Mouse (Mus musculus) heart, embryonic 11.5 days (tissue): ENCODE measurements at regions not wholly inside any gene's neighbourhood (a gene's known extent, or its start where the extent isn't known, plus 50 kb on each side); places are given as distances from the start of the nearest gene placed in this dataset.

Source experiments
- ATAC-seq: fragments of 200-750 bp; cut with Nextera tagmentation; replicated peaks from 2 replicates; pipeline ENCODE4 v1.8.0; 2017; ENCODE audit warnings: moderate library complexity; ENCODE audit not compliant: insufficient number of reproducible peaks, low FRiP score, low TSS enrichment
- H3K27ac ChIP-seq: fragments of 300-500 bp; sonication (generic); 2 replicates; pipeline ENCODE4 v1.5.1; 2014; ENCODE audit warnings: mild to moderate bottlenecking, low read depth, low read length
- H3K27me3 ChIP-seq: fragments of 300-500 bp; sonication (generic); 2 replicates; pipeline ENCODE4 v1.6.1; 2014; ENCODE audit warnings: mild to moderate bottlenecking, low read length, mixed read lengths; ENCODE audit not compliant: control insufficient read depth, insufficient read depth
- H3K36me3 ChIP-seq: fragments of 300-500 bp; sonication (generic); 2 replicates; pipeline ENCODE4 v1.6.1; 2014; ENCODE audit warnings: mild to moderate bottlenecking, low read length, moderate library complexity, mixed read lengths; ENCODE audit not compliant: control insufficient read depth, insufficient read depth
- H3K4me1 ChIP-seq: fragments of 300-500 bp; sonication (generic); 2 replicates; pipeline ENCODE4 v1.6.1; 2014; ENCODE audit warnings: low read length; ENCODE audit not compliant: control insufficient read depth, insufficient read depth
- H3K4me2 ChIP-seq: fragments of 300-500 bp; sonication (generic); 2 replicates; pipeline ENCODE4 v1.6.1; 2014; ENCODE audit warnings: mild to moderate bottlenecking, moderate library complexity
- H3K4me3 ChIP-seq: fragments of 300-500 bp; sonication (generic); 2 replicates; pipeline ENCODE4 v1.5.1; 2014; ENCODE audit warnings: low read depth, low read length
- H3K9ac ChIP-seq: fragments of 300-500 bp; sonication (generic); 2 replicates; pipeline ENCODE4 v1.6.1; 2014; ENCODE audit warnings: mild to moderate bottlenecking, low read depth, low read length, moderate library complexity
- H3K9me3 ChIP-seq: fragments of 300-500 bp; sonication (generic); replicated peaks from 2 replicates; pipeline ENCODE4 v1.6.1; 2016; ENCODE audit warnings: low read length; ENCODE audit not compliant: control insufficient read depth
- WGBS: fragments of 180-500 bp; shearing (Covaris S2); extraction: QIAGEN DNeasy Blood & Tissue Kit; methylation state at CpG from one replicate; pipeline ENCODE4 v1.1.7; 2014; ENCODE audit not compliant: insufficient replicate concordance; 5-methylcytosine and 5-hydroxymethylcytosine counted together

GRCm38 (mm10) chr16:51457166-51457565 is 573.9 kb upstream of the Cblb start:
- Histone ChIP-seq H3K9me3 (no peaks in the 10 kb centered on the region), H3K36me3 (no peaks in the 10 kb centered on the region), H3K27ac (no peak overlapping the region), H3K4me1 (no peaks in the 10 kb centered on the region), H3K27me3 (no peaks in the 10 kb centered on the region), H3K4me2 (no peak overlapping the region), H3K4me3 (no peak overlapping the region), H3K9ac (no peak overlapping the region)
- WGBS = 59% methylated on average over 1 of the region's 1 CpGs
- ATAC-seq = no peak

DNA sequence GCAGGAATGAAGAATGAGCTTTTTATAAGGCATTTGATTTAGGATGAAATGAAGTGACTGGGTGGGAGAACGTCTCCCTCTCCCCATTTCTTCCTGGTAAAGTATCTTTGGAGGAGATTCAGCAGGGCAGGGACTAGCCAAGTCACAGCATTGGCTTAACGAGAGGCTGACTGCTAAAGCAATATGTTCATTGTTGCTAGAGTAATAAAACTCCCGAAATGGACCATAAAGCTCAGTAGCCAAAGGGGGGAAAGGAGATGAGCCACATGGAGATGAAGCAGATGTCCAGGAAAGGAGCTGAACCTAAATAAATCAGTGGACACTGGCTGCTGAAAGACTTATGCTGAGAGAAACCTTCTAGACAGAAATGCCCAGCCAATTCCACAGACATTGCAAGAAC is 555.3 kb upstream of the Cblb start:
- H3K4me3 ChIP-seq = no peak overlapping the region
- H3K9ac ChIP-seq = no peak overlapping the region
- no peaks in the 10 kb centered on the region for H3K36me3 ChIP-seq
- ATAC-seq = no peak
- H3K27ac ChIP-seq = no peak overlapping the region
- no peaks in the 10 kb centered on the region for H3K4me1 ChIP-seq
- no peaks in the 10 kb centered on the region for H3K9me3 ChIP-seq
- no peaks in the 10 kb centered on the region for H3K27me3 ChIP-seq
- H3K4me2 ChIP-seq = no peak overlapping the region
- 65% methylated on average over 3 of the region's 3 CpGs for WGBS

- no peaks in the 10 kb centered on the region for H3K4me1 ChIP-seq
- H3K9me3 ChIP-seq = no peaks in the 10 kb centered on the region
- no peaks in the 10 kb centered on the region for H3K27me3 ChIP-seq
- no peak for ATAC-seq
- no peak overlapping the region for H3K9ac ChIP-seq
- no peak overlapping the region for H3K4me3 ChIP-seq
- H3K27ac ChIP-seq = no peak overlapping the region
- H3K36me3 ChIP-seq = no peaks in the 10 kb centered on the region
- 78% methylated on average over 2 of the region's 2 CpGs for WGBS
- no peak overlapping the region for H3K4me2 ChIP-seq
These were observed 534.9 kb upstream of the Cblb start for GRCm38 (mm10) chr16:51496096-51496495.

DNA sequence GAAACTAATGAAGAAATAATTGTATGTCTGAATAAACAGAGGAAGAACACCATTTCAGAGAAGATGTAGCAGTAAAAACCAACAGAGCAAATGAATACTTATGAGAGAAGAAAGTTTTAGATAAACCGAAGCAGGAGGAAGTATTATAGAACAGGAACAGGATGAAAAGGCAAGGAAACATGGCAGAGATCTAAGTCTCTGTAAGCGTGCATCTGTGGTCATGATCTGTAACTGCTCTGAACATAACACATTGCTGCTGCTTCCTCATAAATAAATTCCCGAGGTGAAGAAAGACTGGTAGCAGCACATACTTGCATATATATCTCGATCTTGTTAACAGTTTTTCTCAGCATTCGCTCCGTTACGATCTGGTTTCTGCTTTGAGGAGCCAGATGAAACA is 533.2 kb upstream of the Cblb start:
- 82% methylated on average over 7 of the region's 7 CpGs for WGBS
- no peaks in the 10 kb centered on the region for H3K36me3 ChIP-seq
- no peaks in the 10 kb centered on the region for H3K9me3 ChIP-seq
- ATAC-seq = no peak
- no peak overlapping the region for H3K27ac ChIP-seq
- H3K27me3 ChIP-seq = no peaks in the 10 kb centered on the region
- no peaks in the 10 kb centered on the region for H3K4me1 ChIP-seq
- H3K9ac ChIP-seq = no peak overlapping the region
- H3K4me2 ChIP-seq = no peak overlapping the region
- H3K4me3 ChIP-seq = no peak overlapping the region

DNA sequence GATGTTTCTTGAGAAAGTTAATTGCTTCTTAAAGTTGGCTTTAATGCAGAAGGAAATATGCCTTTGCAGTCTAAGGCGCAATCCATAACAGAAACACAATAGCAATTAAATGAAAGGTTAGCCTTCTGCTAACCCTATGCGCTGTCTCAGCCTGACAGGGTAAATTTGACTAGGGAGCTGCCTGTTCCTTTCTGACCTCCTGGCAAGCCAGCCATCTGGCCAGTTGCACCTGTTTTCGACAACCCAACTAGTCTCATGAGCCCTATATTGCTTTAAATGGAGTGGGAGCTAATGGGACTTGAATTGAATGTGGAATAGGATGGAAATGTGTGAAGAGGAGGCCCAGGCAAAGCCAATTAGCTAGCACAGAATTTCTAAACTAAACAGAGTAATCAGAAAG is 513.9 kb upstream of the Cblb start:
- Histone ChIP-seq H3K9ac (no peak overlapping the region), H3K27me3 (no peaks in the 10 kb centered on the region), H3K4me1 (no peaks in the 10 kb centered on the region), H3K36me3 (no peaks in the 10 kb centered on the region), H3K9me3 (no peaks in the 10 kb centered on the region), H3K27ac (no peak overlapping the region), H3K4me3 (no peak overlapping the region), H3K4me2 (no peak overlapping the region)
- 79% methylated on average over 3 of the region's 3 CpGs for WGBS
- no peak for ATAC-seq

- H3K9me3 ChIP-seq = no peaks in the 10 kb centered on the region
- no peak overlapping the region for H3K9ac ChIP-seq
- no peaks in the 10 kb centered on the region for H3K27me3 ChIP-seq
- no peaks in the 10 kb centered on the region for H3K4me1 ChIP-seq
- no peak overlapping the region for H3K4me3 ChIP-seq
- no peaks in the 10 kb centered on the region for H3K36me3 ChIP-seq
- ATAC-seq = no peak
- WGBS = 70% methylated on average over 4 of the region's 4 CpGs
- H3K4me2 ChIP-seq = no peak overlapping the region
- no peak overlapping the region for H3K27ac ChIP-seq
These were observed 510.3 kb upstream of the Cblb start for GRCm38 (mm10) chr16:51520762-51521161.

DNA sequence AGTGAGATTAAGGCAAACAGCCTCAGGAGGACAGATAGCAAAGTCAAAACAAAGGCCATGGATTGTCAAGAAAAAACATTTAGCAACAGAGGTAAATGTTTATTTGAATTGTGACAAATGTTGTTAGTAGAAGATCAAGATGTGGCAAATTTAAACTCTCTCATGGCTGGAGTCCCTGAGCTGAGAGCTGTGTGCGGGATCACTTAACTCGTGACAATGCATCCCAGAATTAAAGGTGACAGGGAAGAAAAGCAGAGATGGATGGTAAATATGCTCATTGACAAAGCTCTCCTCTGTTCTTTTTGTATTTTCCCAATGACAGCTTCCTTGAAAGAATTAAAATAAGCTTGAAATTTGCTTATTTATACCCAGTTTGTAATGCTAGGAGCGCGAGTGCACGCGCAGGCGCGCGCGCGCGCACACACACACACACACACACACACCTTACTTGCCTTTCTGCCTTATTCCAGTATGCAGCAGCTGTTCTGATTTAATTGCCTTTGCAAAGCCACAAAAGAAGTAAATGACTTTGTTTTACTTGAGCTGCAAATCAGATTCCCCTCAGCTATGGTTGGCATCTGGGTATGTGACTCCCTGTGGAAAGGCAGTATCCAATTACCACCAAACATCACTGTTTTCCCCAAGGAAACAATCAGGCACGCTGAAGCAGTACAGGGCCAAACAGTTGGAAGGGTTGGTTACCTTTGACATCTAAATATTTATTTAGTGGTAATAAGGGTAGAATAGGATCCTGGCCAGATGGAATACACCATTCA is 509.5 kb upstream of the Cblb start:
- H3K4me3 ChIP-seq = no peak overlapping the region
- no peak overlapping the region for H3K4me2 ChIP-seq
- no peaks in the 10 kb centered on the region for H3K4me1 ChIP-seq
- H3K9ac ChIP-seq = no peak overlapping the region
- H3K9me3 ChIP-seq = no peaks in the 10 kb centered on the region
- no peaks in the 10 kb centered on the region for H3K27me3 ChIP-seq
- ATAC-seq = no peak
- H3K36me3 ChIP-seq = no peaks in the 10 kb centered on the region
- 74% methylated on average over 13 of the region's 13 CpGs for WGBS
- H3K27ac ChIP-seq = no peak overlapping the region

DNA sequence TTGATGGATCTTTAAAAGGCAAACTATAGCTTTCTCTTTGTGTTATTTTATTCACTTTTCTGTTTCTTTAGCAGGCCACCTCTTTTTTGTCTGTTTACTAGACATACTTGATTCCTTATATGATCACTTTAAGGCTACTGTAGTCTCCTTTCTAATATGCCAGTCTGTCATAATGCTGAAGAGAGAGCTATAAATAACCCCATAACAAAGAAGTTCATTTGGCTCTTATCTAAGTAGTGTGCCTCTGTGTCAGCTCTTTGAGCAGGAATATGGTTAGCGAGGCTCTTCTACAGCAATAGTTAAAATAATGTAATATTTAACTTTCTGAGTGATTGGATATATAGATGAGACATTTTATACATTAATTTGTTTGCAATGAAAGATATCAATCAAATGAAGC is 507.0 kb upstream of the Cblb start:
- no peak overlapping the region for H3K27ac ChIP-seq
- no peak overlapping the region for H3K4me3 ChIP-seq
- WGBS = 32% methylated on average over 1 of the region's 1 CpGs
- H3K27me3 ChIP-seq = no peaks in the 10 kb centered on the region
- no peak overlapping the region for H3K9ac ChIP-seq
- no peaks in the 10 kb centered on the region for H3K36me3 ChIP-seq
- H3K4me2 ChIP-seq = no peak overlapping the region
- ATAC-seq = no peak
- H3K4me1 ChIP-seq = no peaks in the 10 kb centered on the region
- H3K9me3 ChIP-seq = no peaks in the 10 kb centered on the region

DNA sequence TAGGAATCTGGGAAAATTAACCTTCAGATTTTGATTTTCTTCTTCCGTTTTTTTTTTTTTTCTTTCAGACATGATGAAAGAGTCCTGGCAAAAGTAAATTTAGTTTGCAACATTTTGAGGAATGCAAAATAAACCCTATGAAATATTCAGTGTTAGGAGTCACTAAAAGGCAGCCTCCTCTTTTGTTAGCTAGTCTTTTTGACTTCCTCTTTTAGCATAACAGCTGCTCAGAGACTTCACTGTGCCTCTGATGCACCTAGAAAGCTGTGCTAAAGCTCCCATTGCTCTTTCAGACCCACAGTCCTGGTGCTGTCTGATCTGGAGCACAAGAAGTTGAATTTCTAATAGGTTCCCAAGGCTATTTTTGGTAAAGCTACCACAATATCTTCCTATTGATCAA is 498.5 kb upstream of the Cblb start:
- WGBS = 86% methylated on average over 1 of the region's 1 CpGs
- H3K27ac ChIP-seq = no peak overlapping the region
- no peak for ATAC-seq
- no peak overlapping the region for H3K4me2 ChIP-seq
- no peaks in the 10 kb centered on the region for H3K36me3 ChIP-seq
- H3K4me1 ChIP-seq = no peaks in the 10 kb centered on the region
- H3K4me3 ChIP-seq = no peak overlapping the region
- no peak overlapping the region for H3K9ac ChIP-seq
- H3K27me3 ChIP-seq = no peaks in the 10 kb centered on the region
- H3K9me3 ChIP-seq = no peaks in the 10 kb centered on the region
